Mouse (Mus musculus) common myeloid progenitor, adult 5-6 weeks (primary cell): ENCODE measurements around the gene Nxph4. TPM values are rescaled to one million over a fixed set of nuclear protein-coding genes. Genes with fewer than 3 reads are reported as not detected.

Experiments used
- ATAC-seq: replicated peaks from 2 replicates; pipeline ENCODE4 v1.8.0; 2016; ENCODE audit warnings: low read depth, mild to moderate bottlenecking, moderate TSS enrichment, inconsistent platforms; ENCODE audit not compliant: poor library complexity, severe bottlenecking
- total RNA-seq: library from RNA; stranded (forward); fragments of 200-1000, 187-1606 nt; gene quantifications from 2 replicates; pipeline ENCODE4 v1.2.3, GENCODE M21; 2017

Gene Nxph4
- total RNA-seq, 1 experiment from 2014 or later, result not detected

GRCm38 (mm10) chr10:127496156-127496555, 38.2 kb downstream of the Nxph4 start:
- no peak for ATAC-seq

DNA sequence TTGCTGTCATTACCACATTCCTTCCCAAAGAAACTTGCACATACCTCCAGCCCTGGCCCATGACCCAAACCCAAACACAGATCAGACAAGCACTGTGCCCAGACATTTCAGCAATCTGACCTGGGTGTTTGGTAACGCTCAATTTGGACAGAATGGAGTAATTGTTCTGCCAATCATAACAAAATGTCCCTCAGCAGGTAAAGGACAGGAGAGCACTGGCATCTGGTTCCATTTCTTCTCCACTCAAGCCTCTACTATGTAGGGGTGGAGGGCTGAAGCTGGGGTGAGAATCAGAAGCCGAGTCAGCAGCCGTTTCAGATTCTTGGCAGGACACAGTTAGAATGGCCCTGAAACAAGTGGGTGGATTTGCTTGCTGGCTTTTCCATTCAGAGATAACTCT, 42.2 kb downstream of the Nxph4 start:
- ATAC-seq, result no peak

DNA sequence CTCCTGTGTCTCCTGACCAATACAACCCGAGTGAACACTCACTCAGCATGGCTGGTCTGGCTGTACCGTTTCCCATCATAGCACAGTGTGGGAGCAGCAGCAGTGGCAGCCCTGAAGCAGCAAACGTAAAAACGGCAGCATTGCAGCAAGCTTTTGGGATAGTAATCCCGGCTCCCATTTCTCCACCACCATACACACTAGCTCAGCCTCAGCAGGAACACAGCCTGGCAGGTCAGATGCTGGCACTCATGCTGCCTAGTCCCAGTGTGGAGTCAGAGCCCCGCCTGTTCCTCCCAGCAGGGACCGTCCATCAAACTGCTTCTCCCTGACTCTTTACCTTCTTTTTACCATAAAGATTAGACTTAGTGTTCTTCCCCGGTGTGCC, 43.2 kb downstream of the Nxph4 start:
- ATAC-seq, result no peak

DNA sequence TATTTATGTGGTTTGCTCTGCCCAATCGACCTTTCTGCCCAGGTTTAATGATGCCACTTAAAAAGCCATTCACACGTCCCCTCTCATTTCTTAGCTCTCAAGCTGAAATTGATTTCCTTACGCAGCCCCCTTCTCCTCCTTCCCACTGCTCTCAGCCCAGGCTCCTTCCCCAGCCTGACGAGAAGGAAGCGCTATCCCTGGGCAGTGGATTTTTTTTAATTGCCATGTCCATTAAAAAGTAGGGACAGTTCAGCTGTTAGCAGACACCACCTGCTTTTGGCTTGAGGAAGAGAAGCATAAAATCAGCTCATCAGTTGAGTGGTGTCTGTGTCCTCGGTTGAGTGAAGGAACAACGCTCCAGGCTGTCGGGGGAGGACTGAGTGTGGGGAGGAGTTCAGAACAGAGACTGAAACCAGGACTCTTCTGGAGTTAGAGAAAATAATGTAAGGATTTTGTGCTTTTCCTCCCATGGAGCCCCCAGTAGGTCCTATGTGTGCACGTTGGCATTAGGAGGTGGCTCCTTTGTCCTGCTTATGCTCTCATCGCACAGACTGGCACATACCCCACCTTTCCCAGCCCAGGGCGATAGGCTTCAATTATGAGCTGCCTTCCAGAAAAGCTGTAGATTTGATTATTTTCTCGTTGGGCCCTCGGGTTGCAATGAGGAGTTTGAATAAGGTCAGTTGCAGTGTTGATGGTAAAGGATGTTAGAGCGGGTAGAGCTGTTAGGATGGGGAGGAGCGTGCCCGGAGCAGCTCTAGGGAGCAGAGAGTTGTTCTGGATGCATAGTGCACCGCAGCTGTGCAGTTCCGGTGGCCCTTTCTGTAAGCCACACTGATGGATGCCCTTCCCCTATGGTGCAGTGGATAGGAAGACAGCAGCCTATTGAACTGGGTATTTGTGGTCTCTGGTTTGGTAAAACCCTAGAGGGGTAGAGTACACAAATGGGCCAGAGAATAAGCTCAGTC, 43.9 kb downstream of the Nxph4 start:
- ATAC-seq, result no peak

- no peak for ATAC-seq
These were observed 45.5 kb downstream of the Nxph4 start for GRCm38 (mm10) chr10:127488856-127489255.

DNA sequence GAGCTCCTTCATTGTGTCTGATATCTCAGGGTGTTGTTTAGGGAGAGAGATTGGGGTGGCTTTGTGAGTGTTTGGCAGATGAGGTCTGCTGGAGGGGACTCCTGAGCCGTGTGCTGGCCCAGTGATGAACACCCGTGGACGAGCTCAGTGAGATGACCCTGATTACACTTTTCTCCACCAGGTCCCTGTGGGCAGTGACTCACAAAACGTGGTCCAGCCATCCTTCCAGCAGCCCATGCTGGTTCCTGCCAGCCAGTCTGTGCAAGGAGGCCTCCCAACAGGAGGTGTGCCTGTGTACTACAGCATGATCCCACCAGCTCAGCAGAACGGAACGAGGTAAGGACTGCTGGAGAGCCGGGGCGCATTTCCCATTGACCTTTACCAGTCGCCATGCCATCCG, 49.1 kb downstream of the Nxph4 start:
- ATAC-seq, result no peak

DNA sequence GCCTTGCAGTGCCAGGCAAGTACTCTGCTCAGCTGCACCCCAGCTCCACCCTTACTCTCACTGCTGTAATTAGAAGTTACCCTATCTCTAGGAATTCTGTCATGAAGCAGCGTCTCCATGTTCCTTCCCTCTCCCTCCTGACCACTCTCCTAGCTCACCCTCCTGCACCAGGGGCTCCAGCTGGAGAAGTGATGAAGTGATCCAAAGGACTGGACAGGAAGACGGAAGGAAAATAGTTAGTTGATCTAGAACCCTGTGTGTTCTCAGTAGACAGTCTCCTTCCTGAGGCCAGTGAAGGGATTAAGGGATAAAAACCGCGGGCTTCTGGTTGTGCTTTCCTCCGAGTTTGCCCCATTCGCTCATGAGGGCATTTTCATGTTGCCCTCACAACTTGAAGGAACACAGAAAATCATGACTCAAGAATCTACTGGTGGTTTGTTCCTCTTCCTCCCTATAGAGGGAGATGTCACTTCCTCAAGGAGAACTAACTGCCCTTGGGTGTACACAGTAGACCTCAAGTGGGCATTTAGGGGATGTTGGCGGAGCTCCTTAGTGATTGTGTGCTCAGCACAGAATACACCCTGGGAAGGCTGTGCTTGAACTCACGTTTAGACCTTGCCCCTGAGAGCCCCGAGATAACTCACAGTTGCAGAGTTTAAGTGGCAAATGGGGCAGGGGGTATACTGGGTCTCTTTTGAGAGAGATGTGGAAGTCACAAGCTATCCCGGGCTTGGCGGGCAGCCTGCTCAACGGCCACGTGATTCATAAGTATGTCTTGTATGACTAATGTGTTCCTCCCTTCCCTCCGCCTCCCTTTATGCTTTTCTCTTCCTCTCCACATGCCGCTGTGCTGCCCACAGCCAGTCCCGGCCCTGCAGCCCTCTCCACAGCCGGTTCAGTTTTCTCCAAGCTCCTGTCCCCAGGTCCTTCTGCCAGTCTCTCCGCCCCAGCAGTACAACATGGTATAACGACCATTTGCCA, 53.2 kb downstream of the Nxph4 start:
- ATAC-seq, result peak; percentile 87

- ATAC-seq, result peak; percentile 43; the same call in 1 of the 2 replicates
These were observed 55.2 kb downstream of the Nxph4 start for GRCm38 (mm10) chr10:127479131-127479530.

- no peak for ATAC-seq
These were observed 57.1 kb downstream of the Nxph4 start for GRCm38 (mm10) chr10:127477301-127477700.

- ATAC-seq, result no peak
These were observed 57.8 kb downstream of the Nxph4 start for GRCm38 (mm10) chr10:127476541-127476940.

Other genes starting within 250 kb of the Nxph4 start
- gene Mbd6, start 245.5 kb downstream of the Nxph4 start, total RNA-seq, result 5.2 and 8.7 TPM in 2 replicates
- 181 and 187 TPM in 2 replicates for gene Mars, start 222.8 kb downstream of the Nxph4 start, total RNA-seq
- gene Arhgap9, start 212.6 kb downstream of the Nxph4 start, total RNA-seq, result 13.6 and 24.3 TPM in 2 replicates
- not detected in 2 replicates for gene Gli1, start 192.6 kb downstream of the Nxph4 start, total RNA-seq
- gene Inhbe, start 180.1 kb downstream of the Nxph4 start, total RNA-seq, result not detected in 2 replicates
- not detected in 2 replicates for gene Inhbc, start 164.1 kb downstream of the Nxph4 start, total RNA-seq
- gene R3hdm2, start 154.2 kb downstream of the Nxph4 start, total RNA-seq, result 46.5 and 126 TPM in 2 replicates
- not detected in 2 replicates for gene Stac3, start 32.9 kb downstream of the Nxph4 start, total RNA-seq
- gene Ndufa4l2, start 19.6 kb downstream of the Nxph4 start, total RNA-seq, result not detected in 2 replicates
- 115 and 119 TPM in 2 replicates for gene Shmt2, start 12.1 kb downstream of the Nxph4 start, total RNA-seq
- 0.97 and 3.2 TPM in 2 replicates for gene Lrp1, start 86.6 kb upstream of the Nxph4 start, total RNA-seq
- 33.1 and 48.3 TPM in 2 replicates for gene Stat6, start 108.4 kb upstream of the Nxph4 start, total RNA-seq
- gene Nemp1, start 132.3 kb upstream of the Nxph4 start, total RNA-seq, result 20.8 and 22.6 TPM in 2 replicates
- 5.7 and 6.8 TPM in 2 replicates for gene Nab2, start 134.0 kb upstream of the Nxph4 start, total RNA-seq
- not detected in 2 replicates for gene Myo1a, start 170.6 kb upstream of the Nxph4 start, total RNA-seq
- gene Tac2, start 189.9 kb upstream of the Nxph4 start, total RNA-seq, result 0.68 TPM in 1 of 2 replicates, not detected in the other
- 4.7 and 5.0 TPM in 2 replicates for gene Zbtb39, start 205.0 kb upstream of the Nxph4 start, total RNA-seq
- gene Gpr182, start 217.2 kb upstream of the Nxph4 start, total RNA-seq, result not detected in 2 replicates
- not detected in 2 replicates for gene Rdh1, start 225.2 kb upstream of the Nxph4 start, total RNA-seq
- gene Rdh16f1, start 225.2 kb upstream of the Nxph4 start, total RNA-seq, result not detected in 2 replicates
- not detected in 2 replicates for gene Rdh9, start 241.8 kb upstream of the Nxph4 start, total RNA-seq